Mouse (Mus musculus): ENCODE data around the gene Oas1h.

- no peak for TF ChIP-seq CTCF (IDR thresholded peaks at IDR 0.05)
- TF ChIP-seq EP300 (IDR thresholded peaks at IDR 0.05; ENCODE audit: insufficient read depth, low read depth, low read length), result no peak
- TF ChIP-seq POLR2A (IDR thresholded peaks at IDR 0.05; ENCODE audit: insufficient read depth, low read depth, low read length), result no peak
Measured at GRCm38 (mm10) chr5:120869436-120870015, 8.3 kb downstream of the Oas1h start.
